Mouse (Mus musculus): ENCODE data around the gene Hectd2. TPM values are rescaled to one million over a fixed set of nuclear protein-coding genes. Genes with fewer than 3 reads are reported as not detected.

Hectd2 gene
- polyA plus RNA-seq, 1 experiment from 2014 or later: 4.3 TPM

- no peak overlapping the region for H3K9ac ChIP-seq (ENCODE audit: low read depth, low read length)
- peak; percentile 68 for ATAC-seq (ENCODE audit: low read depth)
- H3K4me2 ChIP-seq (ENCODE audit: low read depth, low read length): peak overlapping the region; percentile 41
- H3K9me3 ChIP-seq (ENCODE audit: control insufficient read depth, low read length): no peaks in the 10 kb centered on the region
- H3K4me1 ChIP-seq (ENCODE audit: control insufficient read depth, insufficient read depth, low read length): peaks cover 10% of the 10 kb centered on the region
- H3K27me3 ChIP-seq (replicated peaks; ENCODE audit: control insufficient read depth, insufficient read depth, low read length): no peaks in the 10 kb centered on the region
- peak; percentile 64 for DNase-seq (ENCODE audit: low spot score)
- no peaks in the 10 kb centered on the region for H3K36me3 ChIP-seq (ENCODE audit: control insufficient read depth, insufficient read depth, low read length)
- WGBS: 39% methylated on average over 17 of the region's 17 CpGs
- no peak overlapping the region for H3K4me3 ChIP-seq (ENCODE audit: low read depth, low read length)
- H3K27ac ChIP-seq (replicated peaks; ENCODE audit: low read depth, low read length): peak overlapping the region; percentile 16
Measured at GRCm38 (mm10) chr19:36534011-36534765, 20.3 kb upstream of the Hectd2 start.

- Histone ChIP-seq H3K4me2 (ENCODE audit: low read depth, low read length) (peak overlapping the region; percentile 41), H3K4me1 (ENCODE audit: control insufficient read depth, insufficient read depth, low read length) (peaks cover 10% of the 10 kb centered on the region), H3K27me3 (replicated peaks; ENCODE audit: control insufficient read depth, insufficient read depth, low read length) (no peaks in the 10 kb centered on the region), H3K36me3 (ENCODE audit: control insufficient read depth, insufficient read depth, low read length) (no peaks in the 10 kb centered on the region), H3K9me3 (ENCODE audit: control insufficient read depth, low read length) (no peaks in the 10 kb centered on the region), H3K9ac (ENCODE audit: low read depth, low read length) (no peak overlapping the region), H3K4me3 (ENCODE audit: low read depth, low read length) (no peak overlapping the region; the same call in 1 of the 2 replicates), H3K27ac (replicated peaks; ENCODE audit: low read depth, low read length) (peak overlapping the region; percentile 16)
- peak; percentile 70 for ATAC-seq (ENCODE audit: low read depth)
- 15% methylated on average over 8 of the region's 8 CpGs for WGBS
- peak; percentile 85 for DNase-seq (ENCODE audit: low spot score)
Measured at GRCm38 (mm10) chr19:36534766-36535140, 19.7 kb upstream of the Hectd2 start.

GRCm38 (mm10) chr19:36535186-36535585 is 19.3 kb upstream of the Hectd2 start:
- DNase-seq (ENCODE audit: low spot score): no peak
- 41% methylated on average over 2 of the region's 2 CpGs for WGBS
- Histone ChIP-seq H3K4me2 (ENCODE audit: low read depth, low read length) (peak overlapping the region; percentile 41), H3K4me3 (ENCODE audit: low read depth, low read length) (no peak overlapping the region), H3K27ac (replicated peaks; ENCODE audit: low read depth, low read length) (no peak overlapping the region), H3K36me3 (ENCODE audit: control insufficient read depth, insufficient read depth, low read length) (no peaks in the 10 kb centered on the region), H3K4me1 (ENCODE audit: control insufficient read depth, insufficient read depth, low read length) (peaks cover 10% of the 10 kb centered on the region), H3K9me3 (ENCODE audit: control insufficient read depth, low read length) (no peaks in the 10 kb centered on the region), H3K9ac (ENCODE audit: low read depth, low read length) (no peak overlapping the region), H3K27me3 (replicated peaks; ENCODE audit: control insufficient read depth, insufficient read depth, low read length) (no peaks in the 10 kb centered on the region)
- ATAC-seq (ENCODE audit: low read depth): peak; percentile 24; the same call in 1 of the 2 replicates

DNA sequence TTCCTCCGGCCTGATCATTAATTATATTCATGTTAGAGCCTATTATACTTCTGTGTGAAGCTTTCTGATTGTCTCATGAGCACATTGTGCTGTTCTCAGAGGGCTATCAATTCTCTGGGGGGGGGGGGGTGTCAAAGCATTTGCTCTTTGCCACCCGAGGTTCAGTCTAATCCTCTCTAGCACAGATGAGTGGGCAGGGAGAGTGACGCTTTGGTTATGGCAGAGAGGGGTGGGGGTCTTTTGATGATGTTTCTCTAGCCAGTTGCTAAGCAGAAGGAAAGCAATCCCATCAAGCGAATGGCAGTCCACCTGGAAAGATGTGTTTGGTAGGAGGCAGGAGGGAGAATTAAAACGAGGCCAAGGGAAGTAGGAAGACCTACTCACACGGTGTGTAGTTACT is 18.6 kb upstream of the Hectd2 start:
- H3K27ac ChIP-seq (replicated peaks; ENCODE audit: low read depth, low read length): no peak overlapping the region
- H3K4me2 ChIP-seq (ENCODE audit: low read depth, low read length): no peak overlapping the region
- 48% methylated on average over 6 of the region's 6 CpGs for WGBS
- H3K9me3 ChIP-seq (ENCODE audit: control insufficient read depth, low read length): no peaks in the 10 kb centered on the region
- no peaks in the 10 kb centered on the region for H3K36me3 ChIP-seq (ENCODE audit: control insufficient read depth, insufficient read depth, low read length)
- no peak overlapping the region for H3K4me3 ChIP-seq (ENCODE audit: low read depth, low read length)
- no peaks in the 10 kb centered on the region for H3K27me3 ChIP-seq (replicated peaks; ENCODE audit: control insufficient read depth, insufficient read depth, low read length)
- H3K9ac ChIP-seq (ENCODE audit: low read depth, low read length): no peak overlapping the region
- DNase-seq (ENCODE audit: low spot score) (no peak), ATAC-seq (ENCODE audit: low read depth) (no peak; the same call in 1 of the 2 replicates)
- H3K4me1 ChIP-seq (ENCODE audit: control insufficient read depth, insufficient read depth, low read length): peaks cover 10% of the 10 kb centered on the region

- DNase-seq (ENCODE audit: low spot score) (no peak), ATAC-seq (ENCODE audit: low read depth) (no peak)
- WGBS: 83% methylated on average over 11 of the region's 11 CpGs
- H3K4me1 ChIP-seq (ENCODE audit: control insufficient read depth, insufficient read depth, low read length): peaks cover 10% of the 10 kb centered on the region
- H3K9me3 ChIP-seq (ENCODE audit: control insufficient read depth, low read length): no peaks in the 10 kb centered on the region
- H3K4me2 ChIP-seq (ENCODE audit: low read depth, low read length): no peak overlapping the region
- H3K36me3 ChIP-seq (ENCODE audit: control insufficient read depth, insufficient read depth, low read length): no peaks in the 10 kb centered on the region
- H3K9ac ChIP-seq (ENCODE audit: low read depth, low read length): no peak overlapping the region
- H3K27ac ChIP-seq (replicated peaks; ENCODE audit: low read depth, low read length): no peak overlapping the region
- H3K27me3 ChIP-seq (replicated peaks; ENCODE audit: control insufficient read depth, insufficient read depth, low read length): no peaks in the 10 kb centered on the region
- no peak overlapping the region for H3K4me3 ChIP-seq (ENCODE audit: low read depth, low read length)
Measured at GRCm38 (mm10) chr19:36536929-36537328, 17.5 kb upstream of the Hectd2 start.

- Histone ChIP-seq H3K4me2 (ENCODE audit: low read depth, low read length) (no peak overlapping the region), H3K27me3 (replicated peaks; ENCODE audit: control insufficient read depth, insufficient read depth, low read length) (no peaks in the 10 kb centered on the region), H3K9ac (ENCODE audit: low read depth, low read length) (no peak overlapping the region), H3K27ac (replicated peaks; ENCODE audit: low read depth, low read length) (no peak overlapping the region), H3K9me3 (ENCODE audit: control insufficient read depth, low read length) (no peaks in the 10 kb centered on the region), H3K36me3 (ENCODE audit: control insufficient read depth, insufficient read depth, low read length) (no peaks in the 10 kb centered on the region), H3K4me3 (ENCODE audit: low read depth, low read length) (no peak overlapping the region), H3K4me1 (ENCODE audit: control insufficient read depth, insufficient read depth, low read length) (peaks cover 10% of the 10 kb centered on the region)
- DNase-seq (ENCODE audit: low spot score) (peak; percentile 65), ATAC-seq (ENCODE audit: low read depth) (0 out of 2 replicates have a peak, but pooled peaks have one; percentile 58)
- WGBS: 7% methylated on average over 4 of the region's 4 CpGs
Measured at GRCm38 (mm10) chr19:36538528-36538927, 15.9 kb upstream of the Hectd2 start.

GRCm38 (mm10) chr19:36539311-36539710 is 15.1 kb upstream of the Hectd2 start:
- Histone ChIP-seq H3K4me1 (ENCODE audit: control insufficient read depth, insufficient read depth, low read length) (peaks cover 7% of the 10 kb centered on the region), H3K9ac (ENCODE audit: low read depth, low read length) (no peak overlapping the region), H3K4me3 (ENCODE audit: low read depth, low read length) (no peak overlapping the region), H3K27ac (replicated peaks; ENCODE audit: low read depth, low read length) (no peak overlapping the region), H3K36me3 (ENCODE audit: control insufficient read depth, insufficient read depth, low read length) (no peaks in the 10 kb centered on the region), H3K4me2 (ENCODE audit: low read depth, low read length) (no peak overlapping the region), H3K9me3 (ENCODE audit: control insufficient read depth, low read length) (no peaks in the 10 kb centered on the region), H3K27me3 (replicated peaks; ENCODE audit: control insufficient read depth, insufficient read depth, low read length) (no peaks in the 10 kb centered on the region)
- DNase-seq (ENCODE audit: low spot score): no peak
- WGBS: 92% methylated on average over 2 of the region's 2 CpGs
- ATAC-seq (ENCODE audit: low read depth): no peak

DNA sequence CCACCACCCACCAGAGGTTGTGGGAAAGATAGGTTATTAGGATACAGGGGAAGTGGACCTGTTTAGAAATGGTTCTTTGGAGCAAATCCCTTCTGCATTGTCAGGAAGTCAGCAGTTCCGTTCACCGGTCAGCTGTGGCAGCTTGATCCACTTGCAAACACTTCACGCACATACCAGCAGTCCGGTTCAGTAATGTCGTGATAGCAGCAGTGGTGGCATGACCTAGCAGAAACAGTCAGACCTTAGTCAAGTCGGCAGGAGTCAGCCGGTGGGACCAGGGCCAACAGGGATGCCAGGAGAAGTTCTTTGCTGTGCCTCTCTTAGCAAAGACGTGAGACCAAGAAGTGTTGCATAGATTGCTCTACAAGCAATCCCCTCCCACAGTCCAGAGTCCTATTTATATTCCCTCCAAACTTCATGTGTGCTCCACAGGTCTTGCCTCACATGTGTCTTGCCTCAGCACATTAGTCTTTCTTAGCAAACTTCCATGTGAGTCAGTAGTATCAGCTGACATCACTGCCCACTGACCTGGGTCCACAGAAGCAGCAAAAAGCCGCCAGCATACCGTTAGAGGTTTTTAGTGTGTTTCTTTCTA is 14.3 kb upstream of the Hectd2 start:
- no peak overlapping the region for H3K4me2 ChIP-seq (ENCODE audit: low read depth, low read length)
- no peaks in the 10 kb centered on the region for H3K9me3 ChIP-seq (ENCODE audit: control insufficient read depth, low read length)
- H3K27ac ChIP-seq (replicated peaks; ENCODE audit: low read depth, low read length): no peak overlapping the region
- no peaks in the 10 kb centered on the region for H3K36me3 ChIP-seq (ENCODE audit: control insufficient read depth, insufficient read depth, low read length)
- H3K4me3 ChIP-seq (ENCODE audit: low read depth, low read length): no peak overlapping the region
- ATAC-seq (ENCODE audit: low read depth) (no peak), DNase-seq (ENCODE audit: low spot score) (no peak)
- no peaks in the 10 kb centered on the region for H3K27me3 ChIP-seq (replicated peaks; ENCODE audit: control insufficient read depth, insufficient read depth, low read length)
- peaks cover 3% of the 10 kb centered on the region; the same call in 1 of the 2 replicates for H3K4me1 ChIP-seq (ENCODE audit: control insufficient read depth, insufficient read depth, low read length)
- WGBS: 71% methylated on average over 10 of the region's 10 CpGs
- H3K9ac ChIP-seq (ENCODE audit: low read depth, low read length): no peak overlapping the region

Data from embryonic facial prominence, embryonic 14.5 days (tissue).